In genomic region chr15:43735697-43736096, GRCm38 (mm10) we compare ENCODE assay signal across 24 mouse cellular contexts.
DNase-seq lines count a peak whose midpoint lies in the region; ATAC-seq and TF ChIP-seq lines count a peak whose summit lies in the region.
"Had no signal": no experiment of that assay in that cellular context is flagged by ENCODE, and none has a peak within 500 bp of the region (broad histone marks: within the 10 kb centered on the region; RNA-seq: fewer than 3 reads in every experiment).

No protein-coding gene starts in this region.

- no peak for ATAC-seq in cerebellum, adult (ENCODE audit: insufficient number of reproducible peaks, low FRiP score, low TSS enrichment)
- ATAC-seq: CD4-positive, CD25-positive, alpha-beta regulatory T cell, adult 4 months; forebrain, embryonic 14.5 days; hindbrain, postnatal 0 days had no signal

- 58% methylated on average over 3 of the region's 3 CpGs for WGBS in lung, adult 2 months

- H3K27ac ChIP-seq in embryonic fibroblast, embryonic 13.5 days (ENCODE audit: insufficient read depth, low read length) = 0 out of 2 replicates have a peak overlapping the region, but pooled peaks have one; percentile 65
- H3K27ac ChIP-seq: embryonic facial prominence, embryonic 10.5 days; heart, embryonic 15.5 days; hindbrain, embryonic 13.5 days; hindbrain, postnatal 0 days had no signal

- H3K4me1 ChIP-seq in lung, adult 2 months (ENCODE audit: control insufficient read depth, insufficient read depth, low read length) = no peaks in the 10 kb centered on the region
- no peaks in the 10 kb centered on the region for H3K4me1 ChIP-seq in embryonic fibroblast, embryonic 13.5 days (ENCODE audit: control insufficient read depth, insufficient read depth, low read length)
- H3K4me1 ChIP-seq: embryonic facial prominence, embryonic 10.5 days; heart, embryonic 15.5 days; hindbrain, embryonic 13.5 days had no signal

- no peak for TF ChIP-seq CTCF in lung, adult 2 months (IDR thresholded peaks at IDR 0.05; ENCODE audit: insufficient read depth, low read length)
- TF ChIP-seq CTCF in embryonic fibroblast, embryonic 13.5 days (IDR thresholded peaks at IDR 0.05; ENCODE audit: borderline replicate concordance, insufficient read depth, low read length) = no peak

- peak; percentile 8 for DNase-seq in lung, postnatal 10 days
- DNase-seq in lung, adult 2 months = no peak
- DNase-seq in adipocyte (ENCODE audit: low spot score) = peak; percentile 77
- DNase-seq in lung, postnatal 36 days = peak; percentile 12
- no peak for DNase-seq in cerebellum, postnatal 25 days
- DNase-seq in adrenal gland, postnatal 25 days = no peak
- DNase-seq: adrenal gland, adult 2 months; B cell, adult 2 months; cerebellum, adult 11-12 months; cerebellum, adult 9-10 months; cerebellum, postnatal 36 days; gastrocnemius, postnatal 36 days; heart, adult 18-20 months; heart, postnatal 14 days; kidney, adult 11 months had no signal

- H3K4me3 ChIP-seq in lung, adult 2 months (replicated peaks; ENCODE audit: extremely low read depth, low read depth, low read length) = no peak overlapping the region
- no peak overlapping the region for H3K4me3 ChIP-seq in embryonic fibroblast, embryonic 13.5 days (ENCODE audit: insufficient read depth, low read length)
- H3K4me3 ChIP-seq: embryonic facial prominence, embryonic 10.5 days; erythroblast, embryonic 14.5 days; heart, embryonic 15.5 days; hindbrain, embryonic 13.5 days had no signal

- TF ChIP-seq POLR2A in lung, adult 2 months (IDR thresholded peaks at IDR 0.05; ENCODE audit: borderline replicate concordance, extremely low read depth, low read depth, low read length) = no peak
- no peak for TF ChIP-seq POLR2A in embryonic fibroblast, embryonic 13.5 days (IDR thresholded peaks at IDR 0.05; ENCODE audit: low read depth, low read length)

Comparison
In these comparisons a context has a peak if more than half of its experiments do, and no peak if none do; other contexts are left out.
1. DNase-seq: peak in lung, postnatal 10 days (single experiment), adipocyte (single experiment) and lung, postnatal 36 days (single experiment); none in lung, adult 2 months (single experiment), cerebellum, postnatal 25 days (0 of 2) and adrenal gland, postnatal 25 days (single experiment).